Mouse (Mus musculus) forebrain, embryonic 16.5 days (tissue): ENCODE measurements at regions not wholly inside any gene's neighbourhood (a gene's known extent, or its start where the extent isn't known, plus 50 kb on each side); places are given as distances from the start of the nearest gene placed in this dataset.

Experiments
- ATAC-seq: fragments of 200-750 bp; cut with Nextera tagmentation; 2 replicates; pipeline ENCODE4 v1.8.0; 2017; ENCODE audit warnings: mild to moderate bottlenecking, moderate library complexity
- H3K27ac ChIP-seq: fragments of 300-500 bp; sonication (generic); 2 replicates; pipeline ENCODE4 v1.5.1; 2014; ENCODE audit warnings: low read length, control low read depth
- H3K27me3 ChIP-seq: fragments of 300-500 bp; sonication (generic); replicated peaks from 2 replicates; pipeline ENCODE4 v1.6.1; 2014; ENCODE audit warnings: low read length; ENCODE audit not compliant: control insufficient read depth, insufficient read depth
- H3K36me3 ChIP-seq: fragments of 300-500 bp; sonication (generic); 2 replicates; pipeline ENCODE4 v1.6.1; 2014; ENCODE audit not compliant: control insufficient read depth, insufficient read depth
- H3K4me1 ChIP-seq: fragments of 300-500 bp; sonication (generic); replicated peaks from 2 replicates; pipeline ENCODE4 v1.6.1; 2014; ENCODE audit warnings: low read length; ENCODE audit not compliant: control insufficient read depth, insufficient read depth
- H3K4me2 ChIP-seq: fragments of 300-500 bp; sonication (generic); 2 replicates; pipeline ENCODE4 v1.6.1; 2014; ENCODE audit warnings: mild to moderate bottlenecking, low read length, control low read depth
- H3K4me3 ChIP-seq: fragments of 300-500 bp; sonication (generic); replicated peaks from 2 replicates; pipeline ENCODE4 v1.5.1; 2014; ENCODE audit warnings: mild to moderate bottlenecking, low read length, control low read depth
- H3K9ac ChIP-seq: fragments of 300-500 bp; sonication (generic); replicated peaks from 2 replicates; pipeline ENCODE4 v1.6.1; 2014; ENCODE audit warnings: low read depth, low read length, control low read depth
- H3K9me3 ChIP-seq: fragments of 300-500 bp; sonication (generic); 2 replicates; pipeline ENCODE4 v1.6.1; 2016; ENCODE audit warnings: low read length; ENCODE audit not compliant: control insufficient read depth
- WGBS: fragments of 180-500 bp; shearing (Covaris S2); extraction: QIAGEN DNeasy Blood & Tissue Kit; methylation state at CpG from one replicate; pipeline ENCODE4 v1.1.7; 2014; 5-methylcytosine and 5-hydroxymethylcytosine counted together

GRCm38 (mm10) chr9:41451738-41452137 lies 290.2 kb upstream of the Ubash3b start:
- H3K27ac ChIP-seq = no peak overlapping the region
- H3K9ac ChIP-seq = no peak overlapping the region
- WGBS = 51% methylated on average over 3 of the region's 3 CpGs

DNA sequence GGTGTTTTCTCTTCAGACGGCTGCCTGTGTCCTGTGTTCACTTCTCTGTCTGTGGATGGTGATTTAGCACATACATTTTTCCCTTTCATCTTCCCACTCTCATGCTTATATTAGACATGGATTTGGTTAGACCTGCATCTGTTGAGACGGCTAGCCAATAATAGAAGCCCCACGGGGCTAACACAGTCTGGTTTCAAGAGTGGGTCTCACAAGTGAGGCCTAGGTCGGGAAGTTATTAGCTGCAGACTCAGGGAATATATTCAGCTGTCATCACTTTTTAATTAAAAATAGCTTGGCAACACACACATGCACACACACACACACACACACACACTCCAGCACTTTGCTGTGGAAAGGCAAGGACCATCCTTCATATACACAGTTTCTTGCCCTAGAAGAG lies 287.7 kb upstream of the Ubash3b start:
- H3K27ac ChIP-seq = no peak overlapping the region

More at GRCm38 (mm10) chr9:41451738-41452137, 290.2 kb upstream of the Ubash3b start:
- Histone ChIP-seq H3K27me3 (no peaks in the 10 kb centered on the region), H3K4me2 (no peak overlapping the region), H3K4me3 (no peak overlapping the region), H3K4me1 (peaks cover 35% of the 10 kb centered on the region), H3K36me3 (no peaks in the 10 kb centered on the region), H3K9me3 (no peaks in the 10 kb centered on the region)
- ATAC-seq = no peak

DNA sequence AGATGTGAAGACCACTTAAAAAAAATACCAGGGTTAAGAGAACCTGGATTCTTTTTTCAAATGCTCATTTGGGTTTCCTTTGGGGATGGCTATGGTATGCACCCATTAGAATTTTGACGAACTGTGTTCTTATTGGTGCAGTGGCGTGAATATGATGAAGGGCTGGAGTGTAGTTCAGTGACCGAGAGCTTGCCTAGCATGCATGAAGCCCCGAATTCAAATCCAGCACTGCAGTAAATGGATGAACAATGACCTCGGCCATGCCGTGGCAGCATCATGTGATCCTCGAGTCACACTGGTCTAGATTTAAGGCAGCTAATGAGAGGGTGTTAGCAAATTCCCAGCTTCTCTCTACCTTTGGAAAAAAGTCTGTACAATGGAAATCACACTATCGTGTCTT lies 286.4 kb upstream of the Ubash3b start:
- 66% methylated on average over 8 of the region's 8 CpGs for WGBS
- peak overlapping the region; percentile 99 for H3K27ac ChIP-seq
- peaks cover 2% of the 10 kb centered on the region; the same call in 1 of the 2 replicates for H3K36me3 ChIP-seq
- H3K9ac ChIP-seq = peak overlapping the region; percentile 3; the same call in 1 of the 2 replicates
- peak overlapping the region; percentile 47 for H3K4me2 ChIP-seq
- no peaks in the 10 kb centered on the region for H3K27me3 ChIP-seq
- ATAC-seq = no peak
- H3K9me3 ChIP-seq = no peaks in the 10 kb centered on the region
- no peak overlapping the region for H3K4me3 ChIP-seq
- peaks cover 44% of the 10 kb centered on the region for H3K4me1 ChIP-seq

More for the DNA sequence above, 287.7 kb upstream of the Ubash3b start:
- H3K4me1 ChIP-seq = peaks cover 44% of the 10 kb centered on the region
- no peak overlapping the region for H3K4me2 ChIP-seq
- H3K9ac ChIP-seq = no peak overlapping the region
- no peak overlapping the region for H3K4me3 ChIP-seq
- 72% methylated on average over 4 of the region's 4 CpGs for WGBS
- H3K27me3 ChIP-seq = no peaks in the 10 kb centered on the region
- ATAC-seq = no peak
- no peaks in the 10 kb centered on the region for H3K36me3 ChIP-seq
- H3K9me3 ChIP-seq = no peaks in the 10 kb centered on the region

DNA sequence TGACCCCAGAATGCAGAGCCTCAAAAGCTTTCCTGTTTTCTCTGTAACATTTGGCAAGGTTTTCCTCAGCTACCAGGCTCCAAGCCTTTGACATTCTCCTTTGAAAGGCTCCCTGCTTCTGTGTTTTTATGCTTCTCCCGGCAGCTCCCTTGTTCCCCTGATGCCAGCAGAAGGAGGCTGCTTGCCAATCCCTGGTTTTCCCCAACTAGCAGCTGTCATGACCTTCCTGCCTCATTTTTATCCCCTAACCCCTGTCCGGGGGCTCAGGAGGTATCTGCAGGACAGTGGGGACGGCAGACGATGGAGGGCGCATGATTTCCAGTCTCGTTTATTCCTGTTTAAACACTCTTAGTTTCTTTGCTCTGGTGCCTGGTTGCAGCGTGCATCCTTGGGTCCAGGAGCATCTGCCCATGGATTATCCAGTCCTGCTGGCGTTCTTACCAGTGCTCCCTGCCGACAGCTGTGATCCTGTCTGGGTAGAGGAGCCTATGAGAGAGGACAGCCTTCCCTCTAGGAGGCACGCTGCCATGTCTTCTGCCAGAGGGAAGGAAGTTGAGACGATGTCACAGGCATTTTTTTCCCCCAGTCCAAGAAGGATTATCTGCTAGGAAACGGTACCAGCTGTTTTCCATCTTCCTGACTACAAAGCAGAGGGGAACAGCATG lies 285.8 kb upstream of the Ubash3b start:
- peak overlapping the region; percentile 20 for H3K4me3 ChIP-seq
- peak; percentile 71 for ATAC-seq
- peak overlapping the region; percentile 59 for H3K9ac ChIP-seq
- peak overlapping the region; percentile 47 for H3K4me2 ChIP-seq
- H3K27me3 ChIP-seq = no peaks in the 10 kb centered on the region
- peak overlapping the region; percentile 99 for H3K27ac ChIP-seq
- H3K36me3 ChIP-seq = peaks cover 2% of the 10 kb centered on the region
- 3% methylated on average over 12 of the region's 12 CpGs for WGBS
- H3K4me1 ChIP-seq = peaks cover 44% of the 10 kb centered on the region
- no peaks in the 10 kb centered on the region for H3K9me3 ChIP-seq

DNA sequence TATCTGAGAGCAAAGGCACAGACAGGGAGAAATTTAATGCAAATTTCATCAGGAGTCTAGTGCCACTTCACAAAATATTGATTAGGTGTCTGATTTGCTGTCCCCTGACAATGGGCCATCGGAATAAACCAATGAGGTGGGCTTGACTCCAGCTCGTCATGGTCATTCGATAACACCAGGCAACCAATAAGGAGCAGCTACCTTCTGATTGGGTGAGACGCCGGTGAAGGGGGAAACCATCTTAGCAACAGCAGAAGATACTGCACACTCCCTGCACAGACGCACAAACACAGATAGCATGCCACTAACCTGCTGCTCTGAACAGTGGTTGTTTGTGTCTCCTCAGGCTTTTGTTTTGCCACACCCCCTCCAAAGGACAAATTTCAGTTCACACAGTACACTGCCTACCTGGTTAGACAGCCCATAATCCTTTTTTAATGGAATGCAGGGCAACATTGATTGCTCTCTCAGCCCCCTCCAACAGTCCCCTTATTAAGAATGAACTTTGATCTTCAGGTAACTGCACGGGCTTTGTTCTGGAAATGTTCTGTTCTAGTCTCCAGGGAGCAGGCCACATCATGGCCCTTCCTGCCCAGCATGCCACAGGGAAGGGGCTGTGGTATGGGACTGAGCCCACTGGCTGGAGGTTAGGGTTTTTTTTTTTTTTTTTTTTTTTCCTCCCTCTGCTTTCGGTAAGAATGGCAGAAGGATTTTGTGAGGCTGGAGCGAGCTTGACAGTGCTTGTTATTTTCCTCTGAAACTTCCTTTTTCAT lies 285.1 kb upstream of the Ubash3b start:
- H3K9me3 ChIP-seq = no peaks in the 10 kb centered on the region
- H3K36me3 ChIP-seq = peaks cover 2% of the 10 kb centered on the region
- H3K4me1 ChIP-seq = peaks cover 41% of the 10 kb centered on the region
- 37% methylated on average over 9 of the region's 9 CpGs for WGBS
- ATAC-seq = peak; percentile 87
- H3K4me3 ChIP-seq = no peak overlapping the region
- no peaks in the 10 kb centered on the region for H3K27me3 ChIP-seq
- H3K27ac ChIP-seq = peak overlapping the region; percentile 99
- peak overlapping the region; percentile 59 for H3K9ac ChIP-seq
- peak overlapping the region; percentile 47 for H3K4me2 ChIP-seq

- peaks cover 12% of the 10 kb centered on the region for H3K9me3 ChIP-seq
- H3K27me3 ChIP-seq = no peaks in the 10 kb centered on the region
- ATAC-seq = no peak
- H3K4me3 ChIP-seq = no peak overlapping the region
- no peak overlapping the region for H3K9ac ChIP-seq
- H3K27ac ChIP-seq = no peak overlapping the region
- 92% methylated on average over 3 of the region's 3 CpGs for WGBS
- no peak overlapping the region for H3K4me2 ChIP-seq
- peaks cover 20% of the 10 kb centered on the region for H3K36me3 ChIP-seq
- peaks cover 18% of the 10 kb centered on the region for H3K4me1 ChIP-seq
Measured at GRCm38 (mm10) chr9:41442418-41442817, 280.9 kb upstream of the Ubash3b start.

DNA sequence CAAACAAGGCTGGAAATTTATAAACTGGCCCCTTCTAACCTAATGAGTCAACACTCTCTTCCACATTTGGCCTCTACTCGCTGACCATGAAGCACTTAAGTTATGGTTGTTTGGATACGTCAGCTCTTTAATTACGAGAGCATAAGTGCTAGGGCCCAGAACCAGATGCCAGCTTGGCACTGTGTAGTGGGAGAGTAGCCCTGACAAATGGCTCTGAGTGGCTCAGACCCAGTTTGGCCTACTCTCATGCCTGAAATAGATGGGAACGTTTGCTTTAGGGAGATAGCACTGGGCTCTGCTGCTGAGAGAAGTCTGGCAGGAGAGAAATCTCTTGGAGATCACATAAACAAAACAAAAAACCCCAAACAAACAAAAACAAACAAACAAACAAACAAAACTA lies 278.5 kb upstream of the Ubash3b start:
- Histone ChIP-seq H3K4me3 (no peak overlapping the region), H3K9ac (no peak overlapping the region), H3K4me1 (no peaks in the 10 kb centered on the region), H3K9me3 (peaks cover 15% of the 10 kb centered on the region), H3K36me3 (peaks cover 25% of the 10 kb centered on the region), H3K27me3 (no peaks in the 10 kb centered on the region), H3K27ac (no peak overlapping the region), H3K4me2 (no peak overlapping the region)
- 71% methylated on average over 4 of the region's 4 CpGs for WGBS
- ATAC-seq = 0 out of 2 replicates have a peak, but pooled peaks have one; percentile 43

- no peak for ATAC-seq
- H3K27me3 ChIP-seq = no peaks in the 10 kb centered on the region
- no peak overlapping the region for H3K4me2 ChIP-seq
- peaks cover 15% of the 10 kb centered on the region for H3K9me3 ChIP-seq
- H3K36me3 ChIP-seq = peaks cover 24% of the 10 kb centered on the region
- no peak overlapping the region for H3K9ac ChIP-seq
- H3K4me3 ChIP-seq = no peak overlapping the region
- no peak overlapping the region for H3K27ac ChIP-seq
- 97% methylated on average over 2 of the region's 2 CpGs for WGBS
- H3K4me1 ChIP-seq = no peaks in the 10 kb centered on the region
Measured at GRCm38 (mm10) chr9:41438141-41438540, 276.6 kb upstream of the Ubash3b start.

DNA sequence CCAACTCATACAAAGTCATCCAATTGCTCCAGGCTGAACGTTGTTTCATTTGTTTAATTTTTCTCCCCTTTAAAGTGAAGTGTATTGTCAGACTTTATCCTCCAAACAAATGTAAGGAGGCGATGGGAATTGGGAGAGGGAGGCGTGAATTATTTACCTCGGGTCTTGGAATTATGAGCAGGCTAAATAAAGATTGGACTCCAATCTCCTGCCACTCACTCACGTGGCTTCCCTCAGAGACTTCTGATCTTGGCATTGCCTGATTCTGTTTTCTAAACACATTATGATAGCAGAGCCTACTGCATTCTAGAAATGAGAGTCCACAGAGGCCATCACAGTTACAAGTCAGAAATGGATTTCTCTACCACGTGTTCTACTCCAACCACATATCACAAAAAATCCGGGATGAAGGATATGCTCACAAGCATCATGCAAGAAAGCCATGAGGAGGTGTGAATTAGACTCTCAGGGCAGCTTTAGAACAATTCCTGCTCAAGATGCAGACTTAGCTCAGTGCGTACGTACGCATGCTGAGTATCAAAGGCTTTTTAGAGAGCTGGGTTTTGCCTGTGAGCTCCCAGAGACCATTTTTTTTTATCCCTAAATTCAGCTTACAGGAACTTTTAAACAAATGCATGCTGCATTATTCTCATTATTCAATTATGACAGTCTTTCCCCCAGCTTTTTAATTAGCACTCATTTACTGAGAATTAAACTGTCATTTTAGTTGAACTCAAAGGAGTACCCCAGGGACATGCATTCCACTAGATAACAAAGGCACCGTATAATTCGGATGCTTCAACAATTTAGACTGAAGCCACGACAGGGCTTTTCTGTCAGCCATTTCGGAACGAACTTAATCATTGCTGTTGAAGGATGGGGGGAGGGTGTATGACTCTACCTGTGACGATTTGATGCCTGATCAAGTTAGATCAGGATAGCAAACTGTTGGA lies 269.2 kb upstream of the Ubash3b start:
- no peaks in the 10 kb centered on the region for H3K9me3 ChIP-seq
- no peak overlapping the region for H3K9ac ChIP-seq
- H3K4me2 ChIP-seq = no peak overlapping the region
- H3K36me3 ChIP-seq = no peaks in the 10 kb centered on the region
- H3K4me1 ChIP-seq = peaks cover 17% of the 10 kb centered on the region
- peak overlapping the region; percentile 25 for H3K27ac ChIP-seq
- ATAC-seq = peak; percentile 52
- WGBS = 20% methylated on average over 16 of the region's 16 CpGs
- H3K4me3 ChIP-seq = no peak overlapping the region
- no peaks in the 10 kb centered on the region for H3K27me3 ChIP-seq
